ENCODE assay signal across 14 mouse cellular contexts in the genomic region with DNA sequence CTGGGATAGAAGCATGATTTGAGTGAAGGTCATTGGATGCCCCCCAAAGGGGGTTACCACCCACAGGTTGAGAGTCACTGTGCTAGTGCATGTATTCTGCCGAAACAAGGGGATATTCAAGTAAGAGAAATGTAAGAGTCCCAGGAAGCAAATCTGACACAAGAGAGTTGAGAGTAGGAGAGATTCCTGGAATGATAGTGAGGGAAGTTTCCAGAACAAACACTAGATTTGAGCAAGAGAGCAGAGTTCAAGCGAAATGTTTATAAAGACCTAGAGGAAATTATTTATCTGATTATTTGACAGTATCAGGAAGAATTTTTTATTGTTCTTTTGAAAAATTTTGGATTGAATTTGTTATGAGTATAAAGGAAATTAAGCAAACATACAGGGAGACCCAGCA.
"Had no signal": no experiment of that assay in that cellular context is flagged by ENCODE, and none has a peak within 500 bp of the region (broad histone marks: within the 10 kb centered on the region; RNA-seq: fewer than 3 reads in every experiment).

No protein-coding gene starts in this region.

- H3K4me3 ChIP-seq: neural tube, embryonic 15.5 days; stomach, embryonic 15.5 days had no signal

- H3K27ac ChIP-seq: neural tube, embryonic 15.5 days; stomach, embryonic 15.5 days; stomach, postnatal 0 days had no signal

- H3K9ac ChIP-seq: neural tube, embryonic 15.5 days; stomach, embryonic 15.5 days had no signal

- H3K9me3 ChIP-seq: neural tube, embryonic 15.5 days; stomach, embryonic 15.5 days had no signal

- H3K4me2 ChIP-seq: neural tube, embryonic 15.5 days; stomach, embryonic 15.5 days had no signal

- H3K4me1 ChIP-seq: neural tube, embryonic 15.5 days; stomach, embryonic 15.5 days had no signal

- H3K36me3 ChIP-seq: neural tube, embryonic 15.5 days; stomach, embryonic 15.5 days had no signal

- H3K27me3 ChIP-seq: neural tube, embryonic 15.5 days; stomach, embryonic 15.5 days had no signal

- DNase-seq: right cerebral cortex, adult 18-20 months; right cerebral cortex, postnatal 14 days; right cerebral cortex, postnatal 25 days; right cerebral cortex, postnatal 4 days; spleen, adult 18-20 months; thymus, adult 18-20 months; thymus, adult 2 months; thymus, postnatal 14 days; thymus, postnatal 25 days; thymus, postnatal 36 days; thymus, postnatal 4 days had no signal
